Mouse (Mus musculus) liver, adult 2 months (tissue): Measurements from ENCODE around the gene Ppox.

ENCODE experiments used
- CTCF ChIP-seq: fragments of 200-500 bp; IDR thresholded peaks from 2 replicates; pipeline ENCODE4 v1.5.1; 2011; ENCODE audit warnings: low read depth, low read length, control low read depth
- POLR2A ChIP-seq: fragments of 200-500 bp; IDR thresholded peaks from 2 replicates; pipeline ENCODE4 v1.6.1; 2011; ENCODE audit warnings: low read length, control low read depth; ENCODE audit not compliant: insufficient read depth; ENCODE audit errors: extremely low read depth

- TF ChIP-seq CTCF: no peak
- no peak for TF ChIP-seq POLR2A
Observed at GRCm38 (mm10) chr1:171295063-171295402, 14.0 kb upstream of the Ppox start.
